Mouse (Mus musculus): ENCODE results near the gene Gm28048.
A peak's percentile ranks its signal among the peaks of the same experiment; 100 is the strongest.

Gene Gm28048

DNA sequence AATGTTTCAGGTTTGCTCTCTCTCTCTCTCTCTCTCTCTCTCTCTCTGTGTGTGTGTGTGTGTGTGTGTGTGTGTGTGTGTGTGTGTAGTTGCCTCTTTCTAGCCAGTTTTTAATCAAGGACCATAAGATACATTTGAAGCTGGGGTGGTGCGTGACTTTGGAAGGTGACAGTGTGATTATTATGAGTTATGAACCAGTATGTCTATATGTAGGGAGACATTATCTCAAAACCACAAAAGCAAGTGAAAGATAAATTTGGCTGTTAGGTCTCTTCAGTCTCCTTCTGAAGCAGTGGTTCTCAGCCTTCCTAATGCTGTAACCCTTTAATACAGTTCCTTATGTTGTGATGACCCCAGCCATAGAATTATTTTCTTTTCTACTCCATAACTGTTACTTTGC is 96.5 kb downstream of the Gm28048 start:
- no peak for DNase-seq

- DNase-seq = no peak
These were observed 98.2 kb downstream of the Gm28048 start for GRCm38 (mm10) chr11:22883676-22884075.

- no peak for DNase-seq
These were observed 99.0 kb downstream of the Gm28048 start for GRCm38 (mm10) chr11:22882926-22883325.

DNA sequence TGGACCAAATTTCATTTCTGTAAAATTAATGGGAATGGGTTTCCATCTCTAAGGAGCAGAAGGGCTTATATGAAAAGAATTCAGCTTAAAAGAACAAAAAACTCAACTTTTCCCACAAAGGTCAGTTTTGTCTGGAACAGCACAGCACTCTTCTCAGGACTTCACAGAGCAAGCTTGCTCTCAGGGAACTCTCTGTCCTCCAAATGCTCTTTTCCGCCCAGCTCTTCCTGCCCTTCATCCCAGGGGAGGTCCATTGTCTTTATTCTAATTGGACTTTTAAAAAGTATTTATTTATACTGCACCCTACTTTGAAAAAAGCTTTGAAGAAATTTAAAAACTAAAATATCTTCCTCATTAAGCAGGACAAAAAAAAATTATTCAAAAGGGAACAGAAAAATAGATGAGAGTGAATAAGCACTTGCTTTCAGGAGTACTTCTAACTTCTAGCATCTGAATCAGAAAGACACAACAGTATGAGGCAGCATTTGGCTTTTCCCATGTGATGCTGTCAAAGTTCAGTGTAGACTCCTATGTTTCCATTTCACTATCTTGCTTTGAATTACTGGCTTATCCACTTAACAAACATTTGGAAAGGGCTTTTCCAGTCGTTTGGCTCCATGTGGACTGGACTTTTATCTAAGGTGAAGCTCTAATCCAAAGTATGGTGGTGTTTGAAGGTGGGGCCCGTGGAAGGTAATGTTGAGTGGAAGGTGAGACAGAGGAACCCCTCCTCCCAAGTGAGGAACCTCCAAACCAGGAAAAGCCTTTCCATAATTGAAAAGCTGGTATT is 101.3 kb downstream of the Gm28048 start:
- no peak for DNase-seq

- DNase-seq = no peak
These were observed 102.2 kb downstream of the Gm28048 start for GRCm38 (mm10) chr11:22879645-22880044.

DNA sequence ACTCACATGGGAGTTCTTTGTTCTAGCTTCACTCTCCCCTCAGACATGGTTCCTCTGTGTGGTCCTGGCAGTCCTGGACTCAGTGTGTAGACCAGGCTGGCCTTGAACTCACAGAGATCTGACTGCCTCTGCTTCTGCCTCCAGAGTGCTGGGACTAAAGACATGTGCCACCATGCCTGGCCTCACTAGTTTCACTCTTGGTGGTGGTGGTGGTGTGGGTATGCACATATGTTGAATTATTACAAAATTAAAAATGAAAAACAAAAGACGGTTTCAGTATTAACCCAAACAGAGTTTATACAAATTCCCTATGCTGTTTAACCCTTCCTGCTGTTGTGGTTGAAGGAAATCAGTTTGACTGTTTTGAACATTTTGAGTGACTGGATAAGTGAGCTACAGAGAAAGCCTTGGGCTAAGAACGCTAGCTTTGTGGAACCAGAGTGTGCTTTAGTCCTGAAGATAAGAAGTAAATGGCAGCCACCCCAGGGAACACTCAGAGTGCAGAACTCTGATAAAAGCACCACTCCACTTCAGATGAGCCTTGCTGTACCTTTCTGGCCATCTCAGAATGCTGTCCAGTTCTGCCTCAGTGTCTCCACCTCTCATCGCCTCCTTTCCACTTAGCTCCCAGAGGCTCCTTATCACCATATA is 105.1 kb downstream of the Gm28048 start:
- no peak for DNase-seq

- no peak for DNase-seq
These were observed 106.6 kb downstream of the Gm28048 start for GRCm38 (mm10) chr11:22875279-22875678.

DNA sequence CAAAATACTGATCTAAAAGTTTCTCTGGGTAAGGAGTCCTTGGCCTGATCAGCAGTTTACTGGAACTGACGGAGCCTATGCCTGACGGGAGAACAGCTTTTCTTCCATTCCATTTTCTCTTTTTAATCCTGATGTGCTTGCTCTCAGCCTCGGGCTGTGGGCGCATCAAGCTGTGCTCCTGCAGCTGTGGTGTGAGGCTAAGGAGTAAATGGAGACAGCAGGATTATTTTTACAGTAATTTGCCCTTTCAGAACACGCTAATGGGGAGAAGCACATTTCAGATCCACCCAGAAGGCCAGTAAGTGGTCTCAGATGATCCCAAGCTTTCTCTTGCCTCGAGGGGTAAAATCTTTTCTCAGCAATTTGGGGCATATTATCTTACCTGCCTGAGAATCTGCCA is 107.1 kb downstream of the Gm28048 start:
- no peak for DNase-seq

DNA sequence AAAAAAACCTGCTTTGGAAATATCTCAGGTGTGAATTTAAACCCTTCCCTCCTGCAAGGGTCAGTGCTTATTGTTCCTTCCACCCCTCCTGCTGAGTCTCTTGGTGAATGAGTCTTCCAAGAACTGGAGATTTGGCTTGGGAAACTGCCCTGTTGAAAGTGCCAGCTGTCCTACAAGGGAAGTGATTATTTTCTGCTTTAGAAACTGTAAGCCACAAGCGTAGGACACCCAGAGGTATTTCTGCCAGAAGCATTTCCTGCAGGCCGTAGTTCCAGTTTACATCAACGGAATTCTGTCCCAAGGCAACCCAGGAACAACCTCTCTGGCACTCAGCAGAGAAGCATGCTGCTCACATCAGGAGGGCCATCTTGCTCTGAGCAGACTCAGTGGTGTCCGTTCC is 108.5 kb downstream of the Gm28048 start:
- DNase-seq = peak; percentile 53 to 66

GRCm38 (mm10) chr11:22872307-22872680 is 109.6 kb downstream of the Gm28048 start:
- no peak for DNase-seq

DNA sequence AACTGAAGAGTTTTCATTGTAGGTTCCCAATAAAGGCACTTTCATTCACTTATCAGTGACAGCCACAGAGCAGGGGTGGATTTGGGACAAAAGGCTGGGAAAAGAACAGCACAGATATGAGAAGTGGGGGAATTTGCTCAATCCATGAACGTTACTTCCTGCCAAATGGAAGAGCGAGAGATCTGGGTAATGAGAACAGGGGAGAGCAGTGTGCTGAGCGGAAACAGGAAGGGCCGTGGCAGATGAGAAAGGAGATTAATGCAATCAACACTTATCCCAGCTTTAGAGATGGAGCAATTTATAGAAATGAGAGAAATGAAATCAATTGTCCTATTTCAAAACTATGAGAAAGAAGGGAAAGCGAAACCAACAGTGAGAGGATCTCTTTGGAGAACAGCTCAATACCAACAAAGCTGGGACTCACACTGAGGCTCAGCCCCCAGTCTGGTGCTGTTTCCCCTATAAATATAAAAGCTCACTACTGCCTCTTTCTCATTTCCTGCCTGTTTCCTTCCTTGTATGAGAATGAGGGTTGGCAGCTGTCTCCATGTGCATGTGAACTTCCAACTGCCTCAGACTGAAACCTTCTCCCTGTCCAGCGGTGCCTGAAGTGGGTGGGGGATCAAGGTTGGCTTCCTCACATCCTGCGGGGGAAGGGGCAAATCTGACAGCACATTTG is 110.1 kb downstream of the Gm28048 start:
- DNase-seq = no peak

GRCm38 (mm10) chr11:22868582-22868981 is 113.3 kb downstream of the Gm28048 start:
- DNase-seq = no peak

DNA sequence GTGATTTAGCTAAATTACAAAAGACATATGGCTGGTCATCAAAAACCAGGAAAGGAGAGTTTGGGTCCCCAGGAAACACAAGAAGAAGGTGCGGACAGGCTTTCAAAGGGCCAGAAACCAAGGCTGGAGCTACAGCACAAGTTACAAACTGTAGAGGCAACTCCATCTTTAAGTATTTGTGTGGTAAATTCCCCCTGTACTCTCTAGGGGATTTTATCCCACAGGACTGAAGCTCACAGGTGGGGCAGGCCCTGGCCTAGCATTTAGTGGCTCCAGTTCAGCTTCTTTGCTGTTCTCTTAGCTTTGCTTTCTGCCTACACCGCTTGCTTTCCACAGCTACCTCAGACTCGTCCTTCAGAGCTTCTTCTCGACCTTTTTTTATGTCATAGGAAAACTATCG is 114.2 kb downstream of the Gm28048 start:
- no peak for DNase-seq

DNA sequence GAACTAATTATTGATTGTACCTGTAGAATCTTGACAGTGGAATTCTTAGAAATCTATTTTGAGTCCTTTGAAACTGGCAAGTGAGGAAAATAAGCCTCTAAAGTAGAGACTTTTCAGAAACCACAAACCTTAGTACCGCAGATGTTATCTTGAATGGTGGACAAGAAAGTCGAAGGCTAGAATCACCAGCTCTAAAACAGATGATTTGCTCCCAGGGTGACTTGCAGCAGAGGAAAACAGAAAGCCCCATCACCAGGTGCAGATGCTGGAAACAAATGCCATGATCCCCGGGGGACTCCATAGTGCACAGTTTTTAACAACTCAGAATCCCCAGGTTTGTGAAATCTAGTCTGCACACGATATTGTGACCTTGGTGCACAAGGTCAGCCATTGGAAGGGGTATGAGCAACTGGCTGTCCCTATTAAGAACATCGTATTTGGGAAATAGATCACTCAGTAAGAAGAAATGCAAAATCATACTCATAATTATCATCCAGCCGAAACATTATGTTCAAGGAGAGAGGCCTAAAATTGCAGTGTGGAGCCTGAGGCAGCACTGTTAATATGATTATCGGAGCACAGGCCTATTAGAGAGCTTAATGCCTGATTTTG is 116.1 kb downstream of the Gm28048 start:
- no peak for DNase-seq

- DNase-seq = no peak
These were observed 117.4 kb downstream of the Gm28048 start for GRCm38 (mm10) chr11:22864305-22865060.

DNA sequence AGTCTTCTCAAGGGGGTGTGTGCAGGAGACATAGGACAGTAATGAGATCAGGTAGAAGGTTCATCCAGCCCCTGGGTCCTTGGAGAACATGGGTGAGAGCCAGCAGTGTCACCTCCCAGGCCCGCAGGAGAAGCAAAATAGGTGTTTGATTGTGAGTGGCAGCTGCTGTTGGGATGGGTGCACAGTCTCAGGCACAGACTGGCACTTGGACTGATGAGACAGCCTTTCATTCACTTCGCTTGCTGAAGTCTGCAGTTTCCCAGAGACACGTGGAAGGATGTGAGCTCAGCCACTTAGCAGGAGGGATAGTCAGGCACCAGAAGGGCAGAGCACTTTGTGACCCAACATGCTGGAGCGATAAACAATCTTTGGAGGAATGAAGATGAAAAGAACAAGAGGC is 118.3 kb downstream of the Gm28048 start:
- DNase-seq = no peak

GRCm38 (mm10) chr11:22861315-22861714 is 120.6 kb downstream of the Gm28048 start:
- no peak for DNase-seq

DNA sequence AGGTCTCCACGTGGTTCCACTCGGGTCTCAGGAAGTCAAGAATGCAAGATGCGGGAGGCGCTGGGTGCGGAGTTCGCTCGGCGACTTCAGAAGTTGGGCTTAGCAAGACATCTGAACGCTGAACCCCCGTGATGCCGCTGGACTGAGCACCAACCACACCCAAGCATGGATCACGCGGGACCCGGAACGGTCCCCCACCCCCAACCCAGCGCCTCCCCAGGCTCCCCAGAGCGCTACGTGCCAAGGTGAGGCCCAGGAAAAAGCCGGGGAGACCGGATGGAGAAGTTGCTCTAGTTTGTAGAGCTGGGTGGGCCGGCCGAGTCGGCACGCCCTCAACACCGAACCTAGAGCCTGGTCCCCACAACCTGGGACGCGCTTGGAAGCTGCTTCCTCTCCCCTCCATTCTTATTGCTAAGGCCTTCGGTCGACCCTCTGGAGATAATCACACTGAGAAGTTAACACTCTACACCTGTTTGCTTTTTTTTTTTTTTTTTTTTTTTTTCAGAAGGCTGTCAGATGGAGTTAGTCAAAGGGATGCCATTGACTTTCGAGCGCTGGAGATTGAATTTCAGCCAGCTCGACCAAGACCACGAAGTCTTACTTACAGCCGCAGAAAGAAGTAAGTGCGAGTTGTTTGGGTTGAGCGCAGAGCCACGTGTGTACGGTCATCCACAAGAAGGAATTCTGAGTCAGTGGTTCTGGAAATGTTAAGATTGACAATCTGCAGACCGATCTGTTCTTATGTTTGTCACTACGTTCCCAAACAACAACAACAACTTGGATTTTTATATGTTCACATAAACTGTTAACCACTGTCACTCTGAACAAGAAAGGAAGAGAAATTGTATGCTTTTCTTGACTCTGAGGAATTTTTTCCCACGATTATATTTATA is 121.3 kb downstream of the Gm28048 start, which contains the start of gene B3gnt2:
Gene B3gnt2 (minus strand): TSS at position 627 of the 893 bp plus-strand sequence.
- DNase-seq = no peak

DNA sequence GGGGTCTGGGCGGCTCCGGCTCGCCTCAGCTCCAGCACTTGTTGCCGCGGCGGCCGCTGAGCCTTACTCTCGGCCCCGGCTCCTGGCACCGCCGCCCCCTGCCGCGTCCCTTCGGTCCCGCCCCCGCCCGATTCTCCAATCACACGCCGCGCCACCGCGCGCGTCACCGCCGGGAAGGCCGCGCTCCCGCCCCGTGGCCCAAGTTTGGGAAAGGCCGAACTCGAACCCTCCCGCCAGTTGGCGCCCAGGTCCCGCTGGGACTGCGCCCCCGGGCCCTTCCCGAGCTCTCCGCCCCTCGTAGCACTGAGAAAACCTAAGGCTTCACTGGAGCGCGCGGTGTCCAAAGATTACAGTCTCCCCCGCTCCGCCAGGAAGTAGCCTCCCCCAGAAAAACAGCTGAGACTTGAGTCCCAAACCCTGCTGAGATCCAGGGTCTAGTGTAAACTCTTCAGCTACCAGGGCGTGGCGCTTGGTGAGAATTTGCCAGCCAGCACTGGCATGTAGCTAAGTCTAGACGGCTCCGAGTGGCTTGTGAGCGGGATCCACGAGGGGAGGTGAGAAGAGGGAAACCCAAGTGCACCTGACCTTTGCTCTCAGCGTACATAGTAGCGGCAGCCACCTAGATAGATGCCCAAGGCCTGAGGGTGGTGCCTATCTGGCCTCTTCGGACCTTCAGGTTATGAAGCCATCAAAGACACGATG is 122.1 kb downstream of the Gm28048 start:
- DNase-seq = peak; percentile 79 to 88

- peak in 1 of 2 experiments; percentile 38 for DNase-seq
These were observed 122.6 kb downstream of the Gm28048 start for GRCm38 (mm10) chr11:22859301-22859632.
